Mouse (Mus musculus): ENCODE measurements around the gene Srsf6.

Gene Srsf6

GRCm38 (mm10) chr2:162985923-162986322 lies 54.6 kb downstream of the Srsf6 start:
- no peak for DNase-seq (ENCODE audit: low spot score in 2 of 2)

All from left cerebral cortex, adult 9 months (tissue).